Mouse (Mus musculus): ENCODE results near the gene Tbc1d10a.

- TF ChIP-seq CTCF (IDR thresholded peaks at IDR 0.05; ENCODE audit: borderline replicate concordance, insufficient read depth, low read depth, low read length) (no peak), POLR2A (IDR thresholded peaks at IDR 0.05; ENCODE audit: borderline replicate concordance, insufficient read depth, low read length) (no peak)
Observed at GRCm38 (mm10) chr11:4202995-4203704, 16.6 kb downstream of the Tbc1d10a start.
